In genomic region chr12:87393447-87394145, GRCm38 (mm10) we compare ENCODE assay signal across 14 mouse cellular contexts. TPM values are rescaled to one million over a fixed set of nuclear protein-coding genes. Genes with fewer than 3 reads are reported as not detected.
A peak's percentile ranks its signal among the peaks of the same experiment; 100 is the strongest.
DNase-seq lines count a peak whose midpoint lies in the region; ATAC-seq and TF ChIP-seq lines count a peak whose summit lies in the region.
"Had no signal": no experiment of that assay in that cellular context is flagged by ENCODE, and none has a peak within 500 bp of the region (broad histone marks: within the 10 kb centered on the region; RNA-seq: fewer than 3 reads in every experiment).

No protein-coding gene starts in this region.

- H3K9ac ChIP-seq in kidney, embryonic 14.5 days (ENCODE audit: low read depth, low read length) = no peak overlapping the region
- no peak overlapping the region for H3K9ac ChIP-seq in liver, postnatal 0 days (replicated peaks)
- no peak overlapping the region for H3K9ac ChIP-seq in midbrain, embryonic 16.5 days (ENCODE audit: low read depth, low read length)
- H3K9ac ChIP-seq: forebrain, embryonic 13.5 days; heart, embryonic 13.5 days; neural tube, embryonic 15.5 days had no signal

- peak overlapping the region; percentile 53 for H3K27ac ChIP-seq in kidney, adult 2 months (ENCODE audit: insufficient read depth, low read depth, low read length)
- no peak overlapping the region for H3K27ac ChIP-seq in kidney, embryonic 14.5 days (ENCODE audit: low read depth, low read length)
- peak overlapping the region; percentile 64 for H3K27ac ChIP-seq in liver, postnatal 0 days (ENCODE audit: low read depth)
- H3K27ac ChIP-seq in small intestine, adult 2 months (ENCODE audit: insufficient read depth, low read depth, low read length) = peak overlapping the region; percentile 76
- no peak overlapping the region for H3K27ac ChIP-seq in midbrain, embryonic 16.5 days (ENCODE audit: low read length)
- H3K27ac ChIP-seq: forebrain, embryonic 13.5 days; heart, embryonic 13.5 days; kidney, postnatal 0 days; midbrain, embryonic 10.5 days; neural tube, embryonic 15.5 days had no signal

- no peak for TF ChIP-seq POLR2A in kidney, adult 2 months (IDR thresholded peaks at IDR 0.05; ENCODE audit: low read depth, low read length)
- TF ChIP-seq POLR2A in small intestine, adult 2 months (IDR thresholded peaks at IDR 0.05; ENCODE audit: low read depth, low read length) = no peak

- H3K4me3 ChIP-seq in kidney, adult 2 months (ENCODE audit: insufficient read depth, low read depth, low read length) = no peak overlapping the region
- H3K4me3 ChIP-seq in kidney, embryonic 14.5 days (ENCODE audit: low read length) = no peak overlapping the region
- H3K4me3 ChIP-seq in liver, postnatal 0 days (ENCODE audit: low read depth, low read length) = no peak overlapping the region
- H3K4me3 ChIP-seq in small intestine, adult 2 months (ENCODE audit: low read depth, low read length) = no peak overlapping the region
- no peak overlapping the region for H3K4me3 ChIP-seq in midbrain, embryonic 16.5 days (ENCODE audit: low read depth, low read length)
- H3K4me3 ChIP-seq: forebrain, embryonic 13.5 days; heart, embryonic 13.5 days; midbrain, embryonic 10.5 days; neural tube, embryonic 15.5 days had no signal

- TF ChIP-seq EP300 in liver, postnatal 0 days (IDR thresholded peaks at IDR 0.05; ENCODE audit: low read depth) = peak; percentile 56

- no peak overlapping the region for H3K4me2 ChIP-seq in kidney, embryonic 14.5 days (replicated peaks; ENCODE audit: low read depth, low read length)
- no peak overlapping the region for H3K4me2 ChIP-seq in liver, postnatal 0 days (ENCODE audit: low read depth, low read length)
- no peak overlapping the region for H3K4me2 ChIP-seq in midbrain, embryonic 16.5 days (ENCODE audit: low read length)
- H3K4me2 ChIP-seq: forebrain, embryonic 13.5 days; heart, embryonic 13.5 days; neural tube, embryonic 15.5 days had no signal

- no peaks in the 10 kb centered on the region for H3K9me3 ChIP-seq in kidney, embryonic 14.5 days (ENCODE audit: control insufficient read depth, low read length)
- H3K9me3 ChIP-seq in liver, postnatal 0 days (ENCODE audit: low read length) = no peaks in the 10 kb centered on the region
- no peaks in the 10 kb centered on the region for H3K9me3 ChIP-seq in midbrain, embryonic 16.5 days (replicated peaks; ENCODE audit: control insufficient read depth, low read length, poor library complexity, severe bottlenecking)
- H3K9me3 ChIP-seq: forebrain, embryonic 13.5 days; heart, embryonic 13.5 days; midbrain, embryonic 10.5 days; neural tube, embryonic 15.5 days had no signal

- no peaks in the 10 kb centered on the region for H3K36me3 ChIP-seq in kidney, adult 2 months (ENCODE audit: control insufficient read depth, insufficient read depth, low read length)
- no peaks in the 10 kb centered on the region for H3K36me3 ChIP-seq in kidney, embryonic 14.5 days (ENCODE audit: control insufficient read depth, insufficient read depth, low read length)
- H3K36me3 ChIP-seq in liver, postnatal 0 days (replicated peaks; ENCODE audit: insufficient read depth, low read length) = no peaks in the 10 kb centered on the region
- H3K36me3 ChIP-seq in small intestine, adult 2 months (ENCODE audit: control insufficient read depth, insufficient read depth, low read length) = no peaks in the 10 kb centered on the region
- no peaks in the 10 kb centered on the region for H3K36me3 ChIP-seq in midbrain, embryonic 16.5 days (ENCODE audit: control insufficient read depth, insufficient read depth, low read length)
- H3K36me3 ChIP-seq: heart, embryonic 13.5 days; midbrain, embryonic 10.5 days; neural tube, embryonic 15.5 days had no signal

- DNase-seq in kidney, adult 2 months = peak; percentile 70
- DNase-seq in liver, postnatal 0 days = no peak
- no peak for DNase-seq in ovary, postnatal 36 days (ENCODE audit: low spot score)
- DNase-seq: embryo, embryonic 11 days; right cerebral cortex, postnatal 4 days had no signal

- WGBS in kidney, adult 2 months = 59% methylated on average over 4 of the region's 4 CpGs
- 79% methylated on average over 4 of the region's 4 CpGs for WGBS in kidney, embryonic 14.5 days
- 29% methylated on average over 4 of the region's 4 CpGs for WGBS in liver, postnatal 0 days (ENCODE audit: insufficient replicate concordance)
- WGBS in small intestine, adult 2 months = 55% methylated on average over 4 of the region's 4 CpGs
- 87% methylated on average over 4 of the region's 4 CpGs for WGBS in midbrain, embryonic 16.5 days

- no peak for TF ChIP-seq CTCF in kidney, adult 2 months (conservative IDR thresholded peaks at IDR 0.05; ENCODE audit: insufficient read depth, insufficient read length, low read depth, low read length)
- no peak for TF ChIP-seq CTCF in liver, postnatal 0 days (IDR thresholded peaks at IDR 0.05; ENCODE audit: low read depth)
- no peak for TF ChIP-seq CTCF in small intestine, adult 2 months (IDR thresholded peaks at IDR 0.05; ENCODE audit: extremely low read depth, insufficient read length, insufficient replicate concordance, low read depth, low read length)

- H3K27me3 ChIP-seq in kidney, adult 2 months (replicated peaks; ENCODE audit: control insufficient read depth, insufficient read depth, low read length) = no peaks in the 10 kb centered on the region
- H3K27me3 ChIP-seq in kidney, embryonic 14.5 days (ENCODE audit: control insufficient read depth, insufficient read depth, low read length) = no peaks in the 10 kb centered on the region
- no peaks in the 10 kb centered on the region for H3K27me3 ChIP-seq in liver, postnatal 0 days (ENCODE audit: insufficient read depth, low read length)
- no peaks in the 10 kb centered on the region for H3K27me3 ChIP-seq in small intestine, adult 2 months (ENCODE audit: control insufficient read depth, insufficient read depth, low read length)
- no peaks in the 10 kb centered on the region for H3K27me3 ChIP-seq in midbrain, embryonic 16.5 days (ENCODE audit: control insufficient read depth, insufficient read depth, low read depth, low read length)
- H3K27me3 ChIP-seq: forebrain, embryonic 13.5 days; heart, embryonic 13.5 days had no signal

- H3K4me1 ChIP-seq in kidney, adult 2 months (ENCODE audit: control insufficient read depth, insufficient read depth, low read length) = peaks cover 13% of the 10 kb centered on the region
- H3K4me1 ChIP-seq in kidney, embryonic 14.5 days (ENCODE audit: control insufficient read depth, insufficient read depth, low read length) = no peaks in the 10 kb centered on the region
- H3K4me1 ChIP-seq in liver, postnatal 0 days (ENCODE audit: insufficient read depth) = peaks cover 19% of the 10 kb centered on the region
- peaks cover 21% of the 10 kb centered on the region; the same call in 1 of the 2 replicates for H3K4me1 ChIP-seq in small intestine, adult 2 months (ENCODE audit: control insufficient read depth, insufficient read depth, insufficient read length, low read length)
- H3K4me1 ChIP-seq in midbrain, embryonic 16.5 days (ENCODE audit: control insufficient read depth, insufficient read depth, low read length) = no peaks in the 10 kb centered on the region
- H3K4me1 ChIP-seq: forebrain, embryonic 13.5 days; heart, embryonic 13.5 days; midbrain, embryonic 10.5 days had no signal

- ATAC-seq in kidney, embryonic 14.5 days (ENCODE audit: low FRiP score, low TSS enrichment) = no peak
- peak; percentile 71 for ATAC-seq in granulocyte monocyte progenitor cell, adult 5-6 weeks (replicated peaks; ENCODE audit: poor library complexity, severe bottlenecking)
- 0 out of 2 replicates have a peak, but pooled peaks have one; percentile 22 for ATAC-seq in liver, postnatal 0 days
- ATAC-seq in midbrain, embryonic 16.5 days = no peak
- ATAC-seq: forebrain, embryonic 13.5 days had no signal

RNA-seq across cellular contexts. Expression of gene Sptlc2, which starts 5.4 kb away (rescaled TPM):
- 24.8 and 35.0 TPM in 2 replicates for polyA plus RNA-seq in kidney, adult 2 months (2012; rRNA removed)
- 65.1 and 85.3 TPM in 2 replicates for polyA plus RNA-seq in kidney, embryonic 14.5 days (2014; fragmentation: Nextera tagmentation; extraction: Ambion mirVana)
- total RNA-seq in granulocyte monocyte progenitor cell, adult 5-6 weeks (2014; fragmentation: Nextera tagmentation) = 124 and 145 TPM in 2 replicates
- 153 and 160 TPM in 2 replicates for total RNA-seq in granulocyte monocyte progenitor cell, adult 5-6 weeks (2017)
- polyA plus RNA-seq in liver, postnatal 0 days (2015; fragmentation: Nextera tagmentation; extraction: Ambion mirVana) = 39.5 and 42.3 TPM in 2 replicates
- polyA plus RNA-seq in small intestine, adult 2 months (2012; rRNA removed) = 10.7 and 13.5 TPM in 2 replicates
- 72.8 and 75.0 TPM in 2 replicates for polyA plus RNA-seq in midbrain, embryonic 16.5 days (2015; fragmentation: Nextera tagmentation; extraction: Ambion mirVana)

RNA-seq across cellular contexts. Expression of gene Slirp, which starts 50.1 kb away (rescaled TPM):
- 27.7 and 40.0 TPM in 2 replicates for polyA plus RNA-seq in kidney, adult 2 months (2012; rRNA removed)
- 269 and 468 TPM in 2 replicates for polyA plus RNA-seq in kidney, embryonic 14.5 days (2014; fragmentation: Nextera tagmentation; extraction: Ambion mirVana)
- 123 and 162 TPM in 2 replicates for total RNA-seq in granulocyte monocyte progenitor cell, adult 5-6 weeks (2014; fragmentation: Nextera tagmentation)
- 102 and 106 TPM in 2 replicates for total RNA-seq in granulocyte monocyte progenitor cell, adult 5-6 weeks (2017)
- polyA plus RNA-seq in liver, postnatal 0 days (2015; fragmentation: Nextera tagmentation; extraction: Ambion mirVana) = 132 and 146 TPM in 2 replicates
- 2.9 and 4.1 TPM in 2 replicates for polyA plus RNA-seq in small intestine, adult 2 months (2012; rRNA removed)
- 195 and 209 TPM in 2 replicates for polyA plus RNA-seq in midbrain, embryonic 16.5 days (2015; fragmentation: Nextera tagmentation; extraction: Ambion mirVana)

RNA-seq across cellular contexts. Expression of gene Alkbh1, which starts 50.2 kb away (rescaled TPM):
- polyA plus RNA-seq in kidney, adult 2 months (2012; rRNA removed) = 9.2 and 10.4 TPM in 2 replicates
- 63.7 and 75.6 TPM in 2 replicates for polyA plus RNA-seq in kidney, embryonic 14.5 days (2014; fragmentation: Nextera tagmentation; extraction: Ambion mirVana)
- total RNA-seq in granulocyte monocyte progenitor cell, adult 5-6 weeks (2014; fragmentation: Nextera tagmentation) = 65.3 and 73.7 TPM in 2 replicates
- total RNA-seq in granulocyte monocyte progenitor cell, adult 5-6 weeks (2017) = 58.4 and 70.3 TPM in 2 replicates
- 10.1 and 13.1 TPM in 2 replicates for polyA plus RNA-seq in liver, postnatal 0 days (2015; fragmentation: Nextera tagmentation; extraction: Ambion mirVana)
- polyA plus RNA-seq in small intestine, adult 2 months (2012; rRNA removed) = 5.7 and 6.0 TPM in 2 replicates
- polyA plus RNA-seq in midbrain, embryonic 16.5 days (2015; fragmentation: Nextera tagmentation; extraction: Ambion mirVana) = 40.7 and 41.8 TPM in 2 replicates

Comparison
In these comparisons a context has a peak if more than half of its experiments do, and no peak if none do; other contexts are left out.
1. H3K27ac ChIP-seq: peak in kidney, adult 2 months (single experiment), liver, postnatal 0 days (single experiment) and small intestine, adult 2 months (single experiment); none in kidney, embryonic 14.5 days (single experiment) and midbrain, embryonic 16.5 days (single experiment).
2. ATAC-seq: peak in granulocyte monocyte progenitor cell, adult 5-6 weeks (single experiment) and liver, postnatal 0 days (single experiment); none in kidney, embryonic 14.5 days (single experiment) and midbrain, embryonic 16.5 days (single experiment).